Mouse (Mus musculus) c-Kit-positive CD71-positive TER-119-negative erythroid progenitor cells, embryonic 14.5 days (primary cell): ENCODE measurements around the gene Nelfe.
A peak's percentile ranks its signal among the peaks of the same experiment; 100 is the strongest.
"Not testable (repeated sequence)": the region's sequence is repeated elsewhere in the genome, so short reads cannot be mapped to it uniquely, and the experiment has no call there.

Experiments
- DNase-seq: peaks from one replicate; pipeline ENCODE4 v3.0.0-alpha.2; 2013; ENCODE audit warnings: low read depth

The Nelfe gene

GRCm38 (mm10) chr17:34893072-34893824 lies 43.1 kb downstream of the Nelfe start:
- no peak for DNase-seq

- peak; percentile 83 for DNase-seq
Measured at GRCm38 (mm10) chr17:34894074-34894597, 43.9 kb downstream of the Nelfe start.

DNA sequence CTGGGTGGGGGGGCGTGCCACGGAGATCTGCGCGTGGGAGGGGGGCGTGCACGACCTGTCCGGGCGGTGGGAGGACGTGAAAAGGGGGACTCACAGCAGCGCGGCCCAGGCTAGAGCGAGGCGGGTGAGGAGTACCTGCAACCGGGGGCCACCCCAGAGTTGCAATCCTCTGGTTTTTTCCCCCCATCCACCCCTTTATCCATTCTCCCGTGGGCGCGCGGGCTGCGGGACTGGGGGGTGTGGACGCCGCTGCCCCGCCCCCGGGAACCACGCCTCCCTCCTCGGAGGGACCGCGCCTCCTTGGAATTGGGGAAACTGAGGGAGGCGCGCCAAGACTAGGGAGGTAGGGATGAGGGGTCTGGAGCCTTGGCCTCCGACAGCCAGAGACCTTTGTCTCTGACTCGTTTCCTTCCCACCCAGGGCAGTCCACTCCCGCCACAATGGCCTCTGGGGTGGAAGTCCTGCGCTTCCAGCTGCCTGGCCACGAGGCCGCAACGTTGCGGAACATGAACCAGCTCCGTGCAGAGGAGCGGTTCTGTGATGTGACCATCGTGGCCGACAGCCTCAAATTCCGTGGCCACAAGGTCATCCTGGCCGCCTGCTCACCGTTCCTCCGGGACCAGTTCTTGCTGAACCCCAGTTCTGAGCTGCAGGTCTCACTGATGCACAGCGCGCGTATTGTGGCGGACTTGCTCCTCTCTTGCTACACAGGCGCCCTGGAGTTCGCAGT lies 44.8 kb downstream of the Nelfe start:
- no peak for DNase-seq

DNA sequence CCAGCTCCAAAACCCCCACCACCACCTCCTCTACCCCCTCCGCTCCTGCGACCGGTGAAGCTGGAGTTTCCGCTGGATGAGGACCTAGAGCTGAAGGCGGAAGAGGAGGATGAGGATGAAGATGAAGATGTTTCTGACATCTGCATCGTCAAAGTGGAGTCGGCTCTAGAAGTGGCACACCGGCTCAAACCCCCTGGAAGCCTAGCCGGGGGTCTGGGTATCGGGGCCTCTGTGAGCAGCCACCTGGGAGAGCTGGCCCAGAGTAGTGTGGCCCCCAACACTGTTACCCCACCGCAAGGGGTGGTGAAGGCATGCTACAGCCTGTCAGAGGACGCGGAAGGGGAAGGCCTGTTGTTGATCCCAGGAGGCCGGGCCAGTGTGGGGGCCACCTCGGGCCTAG lies 45.5 kb downstream of the Nelfe start:
- no peak for DNase-seq

DNA sequence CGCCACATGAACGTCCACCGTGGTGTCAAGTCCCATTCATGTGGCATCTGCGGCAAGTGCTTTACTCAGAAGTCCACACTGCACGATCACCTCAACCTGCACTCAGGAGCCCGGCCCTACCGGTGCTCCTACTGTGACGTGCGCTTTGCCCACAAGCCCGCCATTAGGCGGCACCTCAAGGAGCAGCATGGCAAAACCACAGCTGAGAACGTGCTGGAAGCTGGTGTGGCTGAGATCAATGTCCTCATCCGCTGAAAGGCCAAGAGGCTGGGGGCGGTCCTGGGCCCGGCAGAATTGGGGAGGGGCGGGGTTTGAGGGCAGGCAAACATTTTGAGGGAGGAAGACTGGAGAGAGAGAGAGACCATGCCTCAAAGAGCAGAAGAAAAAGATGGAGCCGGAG lies 46.2 kb downstream of the Nelfe start:
- no peak for DNase-seq

- DNase-seq = peak; percentile 51
Measured at GRCm38 (mm10) chr17:34897373-34898159, 47.4 kb downstream of the Nelfe start.

DNA sequence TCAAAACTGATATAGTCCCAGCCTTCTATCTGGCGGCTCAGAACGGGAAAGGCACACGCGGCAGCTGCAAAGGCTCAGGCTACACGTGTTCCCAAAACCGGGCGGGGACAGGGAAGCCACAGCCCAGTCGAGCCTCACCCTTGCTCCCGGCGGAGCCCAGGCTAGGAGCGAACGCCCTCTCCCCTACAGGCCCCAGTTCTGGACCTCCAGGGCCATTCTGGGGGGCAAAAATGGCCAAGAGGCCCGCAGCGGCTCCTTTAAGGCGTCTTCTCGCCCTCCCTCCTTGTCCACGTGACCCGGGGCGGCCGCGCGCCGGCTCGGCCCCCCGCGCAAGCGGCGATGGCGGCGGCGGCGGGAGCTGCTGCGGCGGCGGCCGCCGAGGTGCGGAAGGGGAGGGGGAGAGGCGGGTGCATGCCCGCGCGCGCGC lies 48.0 kb downstream of the Nelfe start, which contains the start of the genes C2 and Ehmt2:
Gene C2, minus strand, starts transcription at position 106 of the 427 bp plus-strand sequence.
Gene Ehmt2, plus strand, starts transcription at position 310 of the 427 bp plus-strand sequence.
- DNase-seq = peak; percentile 60

DNA sequence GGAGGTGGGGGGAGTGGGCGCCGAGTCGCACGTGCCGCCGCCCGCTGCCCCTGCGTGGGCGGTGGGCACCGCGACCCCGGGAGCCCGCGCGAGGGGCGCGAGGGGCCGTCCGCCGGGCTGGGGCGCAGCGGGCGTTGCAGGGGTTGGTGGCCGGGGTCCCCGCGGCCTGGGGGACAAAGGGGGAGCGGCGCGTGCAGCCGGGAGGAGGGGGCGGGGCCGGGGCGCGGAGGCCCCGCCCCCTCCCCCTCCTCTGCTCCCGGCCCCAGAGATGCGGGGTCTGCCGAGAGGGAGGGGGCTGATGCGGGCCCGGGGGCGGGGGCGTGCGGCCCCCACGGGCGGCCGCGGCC lies 48.5 kb downstream of the Nelfe start:
- DNase-seq = no peak

GRCm38 (mm10) chr17:34899053-34899889 lies 49.1 kb downstream of the Nelfe start:
- no peak for DNase-seq

DNA sequence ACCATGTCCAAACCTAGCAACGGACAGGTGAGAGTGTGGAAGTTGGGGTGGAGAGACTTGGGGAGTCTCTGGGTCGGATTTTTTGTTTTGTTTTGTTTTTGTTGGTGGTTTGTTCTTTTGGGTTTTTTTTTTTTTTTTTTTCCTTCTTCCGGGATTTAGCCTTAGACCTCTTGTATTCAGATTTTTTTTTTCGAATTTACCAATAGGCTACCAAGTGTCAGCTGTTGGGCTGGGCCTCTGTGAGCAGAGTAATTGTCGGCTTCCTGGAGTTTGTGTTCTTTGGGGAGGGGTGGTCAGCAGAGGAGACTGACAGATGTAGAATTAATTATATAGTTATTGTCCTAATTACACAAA lies 49.7 kb downstream of the Nelfe start:
- no peak for DNase-seq

DNA sequence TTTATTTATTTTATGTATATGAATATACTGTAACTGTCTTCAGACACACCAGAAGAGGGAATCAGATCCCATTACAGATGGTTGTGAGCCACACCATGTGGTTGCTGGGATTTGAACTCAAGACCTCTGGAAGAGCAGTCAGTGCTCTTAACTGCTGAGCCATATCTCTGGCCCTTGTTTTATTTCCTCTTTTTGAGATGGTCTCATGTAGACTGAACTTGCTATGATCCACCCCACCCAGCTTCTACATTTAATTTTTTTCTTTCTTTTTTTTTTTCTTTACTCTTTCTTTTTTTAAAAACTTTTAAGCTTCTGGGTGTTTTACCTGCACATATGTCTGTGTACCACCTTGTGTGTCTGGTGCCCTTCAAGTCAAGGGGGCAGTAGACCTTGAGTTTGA lies 50.6 kb downstream of the Nelfe start:
- not testable (repeated sequence) for DNase-seq

DNA sequence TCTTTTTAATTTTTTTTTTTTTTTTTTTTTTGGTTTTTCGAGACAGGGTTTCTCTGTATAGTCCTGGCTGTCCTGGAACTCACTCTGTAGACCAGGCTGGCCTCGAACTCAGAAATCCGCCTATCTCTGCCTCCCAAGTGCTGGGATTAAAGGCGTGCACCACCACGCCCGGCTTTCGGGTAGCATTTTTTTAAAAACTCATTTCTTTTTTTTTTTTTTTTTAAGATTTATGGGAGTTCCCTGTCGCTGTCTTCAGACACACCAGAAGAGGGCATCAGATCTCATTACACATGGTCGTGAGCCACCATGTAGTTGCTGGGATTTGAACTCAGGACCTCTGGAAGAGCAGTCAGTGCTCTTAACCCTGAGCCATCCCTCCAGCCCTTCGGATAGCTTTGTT lies 51.8 kb downstream of the Nelfe start:
- DNase-seq = not testable (repeated sequence)

DNA sequence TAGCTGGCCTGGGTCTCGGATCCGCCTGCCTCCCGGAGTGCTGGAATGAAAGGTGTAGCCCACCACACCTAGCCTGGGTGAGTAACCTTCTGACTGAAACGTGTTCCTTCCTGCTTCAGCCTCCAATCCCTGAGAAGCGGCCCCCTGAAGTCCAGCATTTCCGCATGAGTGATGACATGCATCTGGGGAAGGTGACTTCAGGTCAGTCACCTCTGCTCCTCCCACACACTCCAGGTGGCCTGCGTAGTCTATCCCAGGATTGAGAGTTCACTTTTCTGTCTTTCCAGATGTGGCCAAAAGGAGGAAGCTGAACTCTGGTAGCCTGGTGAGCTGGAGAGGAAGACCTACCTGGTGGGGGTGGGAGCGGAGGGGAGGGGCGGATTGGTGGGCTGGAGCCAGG lies 52.7 kb downstream of the Nelfe start:
- DNase-seq = no peak
